Mouse (Mus musculus): ENCODE data around the gene Kbtbd2.

GRCm38 (mm10) chr6:56787668-56788067 lies 9.9 kb downstream of the Kbtbd2 start:
- TF ChIP-seq CTCF (IDR thresholded peaks at IDR 0.05; ENCODE audit: low read depth, low read length) (no peak), POLR2A (IDR thresholded peaks at IDR 0.05; ENCODE audit: borderline replicate concordance, low read depth, low read length) (no peak)
